Mouse (Mus musculus) kidney, adult 2 months (tissue): ENCODE data around the gene Klhdc4.

Experiments
- CTCF ChIP-seq: fragments of 200-500 bp; conservative IDR thresholded peaks from 2 replicates; pipeline ENCODE4 v1.5.1; 2011; ENCODE audit warnings: low read depth, mild to moderate bottlenecking, control low read depth, low read length, moderate library complexity, mixed read lengths; ENCODE audit not compliant: insufficient read depth, insufficient read length
- POLR2A ChIP-seq: fragments of 200-500 bp; IDR thresholded peaks from one replicate; pipeline ENCODE4 v1.6.1; 2011; ENCODE audit warnings: low read depth, low read length, control low read depth

- TF ChIP-seq CTCF (no peak), POLR2A (no peak)
These were observed 68.9 kb downstream of the Klhdc4 start for GRCm38 (mm10) chr8:121760484-121760883.
